Mouse (Mus musculus): ENCODE results near the gene Podxl2.

DNA sequence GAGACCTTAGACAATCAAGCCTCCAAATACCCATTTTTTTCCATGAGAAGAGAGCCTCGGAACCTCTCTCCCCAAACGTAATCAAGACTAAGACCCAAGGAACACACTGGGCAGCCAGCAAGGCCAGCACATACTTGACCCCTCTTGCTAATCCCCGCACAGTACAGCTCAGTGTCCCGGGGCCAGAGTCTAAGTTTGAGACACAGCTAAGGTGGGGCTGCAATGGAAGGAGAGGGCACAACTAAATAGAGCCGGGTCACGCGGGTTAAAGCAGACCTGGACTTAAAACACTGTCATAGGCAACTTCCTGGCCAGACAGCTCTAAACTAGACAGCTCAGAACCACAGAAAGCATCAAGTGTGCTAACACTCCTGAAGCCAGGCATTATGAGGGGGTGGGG is 16.0 kb upstream of the Podxl2 start:
- TF ChIP-seq EP300 (IDR thresholded peaks at IDR 0.05; ENCODE audit: low read depth) (no peak), CTCF (IDR thresholded peaks at IDR 0.05; ENCODE audit: low read depth) (no peak)
